Mouse (Mus musculus) Patski (cell line): ENCODE results near the gene Serpinb9b. TPM values are rescaled to one million over a fixed set of nuclear protein-coding genes. Genes with fewer than 3 reads are reported as not detected.
"Not testable (repeated sequence)": the region's sequence is repeated elsewhere in the genome, so short reads cannot be mapped to it uniquely, and the experiment has no call there.

Source experiments
- ATAC-seq: fragments of 100-300 bp; one replicate; pipeline ENCODE4 v1.8.0; 2021
- CTCF ChIA-PET: fragments of 350-600 bp; sonication (Branson Sonifier 250); formaldehyde crosslinking; loops from one replicate; lab custom pipeline; 2022; ENCODE audit warnings: inconsistent platforms; lab: Charles Lee
- POLR2A ChIA-PET: fragments of 350-600 bp; sonication (Branson Sonifier 250); formaldehyde crosslinking; loops from one replicate; lab custom pipeline; 2022; ENCODE audit warnings: antibody characterized with exemption, inconsistent platforms; lab: Charles Lee
- DNase-seq: peaks from one replicate; pipeline ENCODE4 v3.0.0-alpha.2; 2011; ENCODE audit warnings: low read depth, low spot score
- H3K27me3 ChIP-seq: fragments of 371-371 bp; one replicate; pipeline ENCODE4 v1.5.1; 2021
- CTCF ChIP-seq: fragments of 100-300 bp; IDR thresholded peaks from one replicate; pipeline ENCODE4 v1.5.1; 2021
- in situ Hi-C: fragments of 300-500 bp; cut with MboI; formaldehyde crosslinking; loops from 3 replicates; pipeline ENCODE4 v1.11.1; 2018; ENCODE audit warnings: low pct_unique_long_range_greater_than_20kb, mixed read lengths
- polyA plus RNA-seq: library from polyadenylated mRNA; unstranded; gene quantifications from one replicate; pipeline ENCODE4 v1.2.3, GENCODE M21; 2021

Serpinb9b gene
- polyA plus RNA-seq, 1 experiment from 2014 or later = 8.2 TPM

DNA sequence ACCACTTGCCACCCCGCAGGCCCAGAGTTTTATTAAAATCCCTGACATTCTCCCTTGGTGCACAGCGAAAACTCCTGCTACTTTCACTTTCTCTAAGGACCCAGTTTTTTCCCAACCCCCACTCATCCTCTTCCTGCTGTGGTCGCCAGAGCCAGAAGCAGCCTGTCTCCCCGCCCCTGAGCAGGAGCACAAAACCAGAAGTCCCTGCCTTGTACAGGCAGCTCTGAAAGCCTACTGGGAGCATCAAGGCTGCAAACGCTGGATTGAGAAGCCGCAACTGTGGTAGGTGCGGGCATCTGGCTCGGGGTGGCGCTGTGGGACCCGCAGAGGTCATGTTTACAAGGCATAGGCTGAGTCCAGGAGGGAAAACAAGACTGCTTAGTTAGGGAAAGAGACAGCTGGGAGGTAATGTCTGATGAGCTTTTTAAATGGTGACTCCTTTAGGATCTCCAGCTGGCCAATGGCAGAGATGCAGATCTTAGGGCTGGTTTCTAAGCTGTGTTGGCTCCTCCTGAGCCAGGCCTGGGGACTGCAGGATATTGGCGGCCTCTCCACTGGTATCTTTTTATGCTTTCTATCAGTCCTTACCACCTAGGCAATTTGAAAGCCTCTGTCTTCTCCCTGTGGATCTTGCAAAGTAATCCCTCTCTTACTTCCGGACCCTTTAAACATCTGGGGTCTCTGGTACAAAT lies 22.7 kb upstream of the Serpinb9b start:
- ChIA-PET POLR2A (interaction anchor here (0.6 to 0.8 kb wide), 2 partner anchors 11 to 102 kb away, joined by 3 read pairs; no protein-coding TSS in a partner anchor), CTCF (interaction anchor here (0.6 to 1.7 kb wide), 14 partner anchors 21 to 121 kb away, joined by 3 to 6 read pairs (median 4); no protein-coding TSS in a partner anchor)
- no peaks in the 10 kb centered on the region for H3K27me3 ChIP-seq
- ATAC-seq (peak; percentile 84), DNase-seq (peak; percentile 65)
- in situ Hi-C loops = loop anchor here (5.0 to 10.0 kb wide), 2 partner anchors 68 to 760 kb away; no protein-coding TSS in a partner anchor
- TF ChIP-seq CTCF = peak; percentile 96

DNA sequence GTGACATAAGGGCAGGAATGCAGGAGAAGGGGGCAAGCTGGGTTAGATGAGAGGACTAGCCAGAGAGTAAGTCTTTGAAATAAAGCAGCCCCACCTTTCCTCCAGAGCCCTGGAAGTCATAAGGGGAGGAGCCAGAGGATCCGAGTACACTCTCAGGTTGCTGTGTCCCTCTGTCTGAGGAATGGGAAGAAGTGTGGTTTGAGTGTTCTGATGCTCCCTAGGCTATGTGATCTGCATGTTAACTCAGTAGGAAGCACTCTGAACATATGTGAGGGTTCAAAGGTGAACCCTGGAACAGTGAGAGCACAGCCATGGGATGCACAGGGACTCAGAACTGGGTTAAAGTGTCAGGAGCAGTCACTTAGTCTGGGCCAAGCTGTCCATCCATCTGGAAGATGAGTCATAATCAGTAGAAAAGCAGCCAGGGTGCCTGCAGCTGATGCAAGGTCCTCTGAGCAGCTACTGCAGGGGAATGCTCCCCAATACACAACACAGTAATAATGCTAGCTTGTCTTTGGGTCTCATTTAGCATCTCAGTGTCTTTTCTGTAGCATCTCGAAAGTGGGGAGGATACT lies 21.6 kb upstream of the Serpinb9b start:
- ChIA-PET POLR2A (no interaction called here), CTCF (interaction anchor here (1.0 to 2.2 kb wide), 4 partner anchors 68 to 120 kb away, joined by 3 to 11 read pairs (median 4); no protein-coding TSS in a partner anchor)
- ATAC-seq (no peak), DNase-seq (no peak)
- TF ChIP-seq CTCF = no peak
- in situ Hi-C loops = loop anchor here (5.0 to 10.0 kb wide), 2 partner anchors 67 to 759 kb away; no protein-coding TSS in a partner anchor
- H3K27me3 ChIP-seq = no peaks in the 10 kb centered on the region

DNA sequence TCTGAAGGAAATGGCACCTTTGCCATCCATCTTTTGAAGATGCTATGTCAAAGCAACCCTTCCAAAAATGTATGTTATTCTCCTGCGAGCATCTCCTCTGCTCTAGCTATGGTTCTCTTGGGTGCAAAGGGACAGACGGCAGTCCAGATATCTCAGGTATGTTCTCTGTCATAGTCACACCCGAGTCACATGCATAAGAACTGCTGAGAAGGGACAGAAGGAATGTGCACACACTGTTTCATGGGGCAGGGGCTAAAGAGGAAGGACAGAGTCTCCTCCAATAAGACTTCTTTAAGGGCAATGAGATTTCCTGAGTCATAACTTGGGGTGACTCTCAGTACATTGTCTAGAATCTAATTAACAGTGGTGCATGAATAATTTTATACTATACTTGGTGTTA lies 20.7 kb upstream of the Serpinb9b start:
- no peak for DNase-seq
- CTCF ChIA-PET = interaction anchor here (1.0 to 2.2 kb wide), 2 partner anchors 67 to 104 kb away, joined by 5 to 11 read pairs; no protein-coding TSS in a partner anchor
- no peak for ATAC-seq
- H3K27me3 ChIP-seq = no peaks in the 10 kb centered on the region
- POLR2A ChIA-PET = no interaction called here
- TF ChIP-seq CTCF = no peak
- in situ Hi-C loops = loop anchor here (5.0 to 10.0 kb wide), 2 partner anchors 66 to 758 kb away; no protein-coding TSS in a partner anchor

DNA sequence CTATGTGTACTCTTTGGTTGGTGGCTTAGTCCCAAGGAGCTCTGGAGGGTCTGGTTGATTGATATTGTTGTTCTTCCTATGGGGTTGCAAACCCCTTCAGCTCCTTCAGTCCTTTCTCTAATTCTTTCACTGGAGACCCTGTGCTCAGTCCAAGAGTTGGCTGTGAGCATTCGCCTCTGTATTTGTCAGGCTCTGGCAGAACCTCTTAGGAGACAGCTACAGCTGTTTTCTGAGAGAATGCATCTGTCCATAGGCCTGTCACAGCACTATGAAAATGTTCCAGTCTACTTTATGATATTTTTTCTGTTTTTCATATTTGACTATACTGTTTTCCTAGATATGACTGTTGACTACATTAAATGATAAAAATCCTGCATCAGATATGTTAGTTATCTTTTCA lies 14.8 kb upstream of the Serpinb9b start:
- no peaks in the 10 kb centered on the region for H3K27me3 ChIP-seq
- ChIA-PET POLR2A (no interaction called here), CTCF (no interaction called here)
- ATAC-seq (no peak), DNase-seq (no peak)
- in situ Hi-C loops = no loop called here
- TF ChIP-seq CTCF = no peak

DNA sequence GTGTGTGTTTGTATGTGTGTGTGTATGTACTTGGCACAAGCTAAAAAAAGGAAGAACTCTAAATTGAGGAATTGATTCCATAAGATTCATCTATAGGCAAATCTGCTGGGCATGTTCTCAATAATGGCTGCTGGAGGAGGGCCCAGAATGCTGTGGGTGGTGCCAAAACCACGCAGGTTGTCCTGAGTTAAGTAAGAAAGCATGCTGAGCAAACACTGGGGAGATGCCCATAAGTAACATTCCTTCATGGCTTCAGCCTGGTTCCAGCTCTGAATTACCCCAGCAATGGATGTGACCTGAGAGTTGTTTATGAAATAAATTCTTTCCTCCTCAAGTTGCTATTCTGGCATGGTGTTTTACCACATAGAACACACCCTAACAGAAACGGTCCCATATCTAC lies 13.9 kb upstream of the Serpinb9b start:
- in situ Hi-C loops = no loop called here
- no peak for DNase-seq
- ChIA-PET CTCF (interaction anchor here (0.9 kb wide), 1 partner anchor 61 kb away, joined by 3 read pairs; no protein-coding TSS in a partner anchor), POLR2A (no interaction called here)
- TF ChIP-seq CTCF = no peak
- H3K27me3 ChIP-seq = no peaks in the 10 kb centered on the region
- ATAC-seq = no peak

- ChIA-PET POLR2A (interaction anchor here (0.5 kb wide), 1 partner anchor 18 kb away, joined by 4 read pairs; no protein-coding TSS in a partner anchor), CTCF (no interaction called here)
- no peak for TF ChIP-seq CTCF
- in situ Hi-C loops = no loop called here
- H3K27me3 ChIP-seq = no peaks in the 10 kb centered on the region
- ATAC-seq (no peak), DNase-seq (no peak)
Observed at GRCm38 (mm10) chr13:33022371-33022770, 4.8 kb upstream of the Serpinb9b start.

- ChIA-PET POLR2A (no interaction called here), CTCF (interaction anchor here (1.0 to 1.1 kb wide), 3 partner anchors 8 to 22 kb away, joined by 3 to 4 read pairs (median 4); no protein-coding TSS in a partner anchor)
- no peak for TF ChIP-seq CTCF
- no peaks in the 10 kb centered on the region for H3K27me3 ChIP-seq
- in situ Hi-C loops = no loop called here
- DNase-seq (no peak), ATAC-seq (no peak)
Observed at GRCm38 (mm10) chr13:33026427-33027057, 674 bp upstream of the Serpinb9b start.

GRCm38 (mm10) chr13:33028146-33028545 lies 930 bp downstream of the Serpinb9b start:
- DNase-seq = no peak
- in situ Hi-C loops = no loop called here
- no peaks in the 10 kb centered on the region for H3K27me3 ChIP-seq
- ChIA-PET POLR2A (no interaction called here), CTCF (no interaction called here)
- TF ChIP-seq CTCF = no peak
- no peak for ATAC-seq

GRCm38 (mm10) chr13:33028550-33028949 lies 1.3 kb downstream of the Serpinb9b start:
- no peak for TF ChIP-seq CTCF
- in situ Hi-C loops = no loop called here
- POLR2A ChIA-PET = no interaction called here
- DNase-seq (no peak), ATAC-seq (peak; percentile 80)
- CTCF ChIA-PET = no interaction called here
- no peaks in the 10 kb centered on the region for H3K27me3 ChIP-seq

DNA sequence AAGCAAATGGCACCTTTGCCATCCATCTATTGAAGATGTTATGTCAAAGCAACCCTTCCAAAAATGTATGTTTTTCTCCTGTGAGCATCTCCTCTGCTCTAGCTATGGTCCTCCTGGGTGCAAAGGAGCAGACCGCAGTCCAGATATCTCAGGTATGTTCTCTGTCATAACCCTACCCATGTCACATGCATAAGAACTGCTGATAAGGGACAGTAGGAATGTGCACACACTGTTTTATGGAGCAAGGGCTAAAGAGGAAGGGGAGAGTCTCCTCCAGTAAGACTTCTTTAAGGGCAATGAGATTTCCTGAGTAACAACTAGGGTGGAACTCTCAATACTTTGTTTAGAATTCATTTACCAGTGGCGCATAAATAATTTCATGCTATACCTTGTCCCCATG lies 2.3 kb downstream of the Serpinb9b start:
- POLR2A ChIA-PET, CTCF ChIA-PET, ATAC-seq, DNase-seq, in situ Hi-C loops, H3K27me3 ChIP-seq: not testable (repeated sequence)
